Mouse (Mus musculus) megakaryocyte, embryonic 14.5 days (primary cell): ENCODE results near the gene Vsir. TPM values are rescaled to one million over a fixed set of nuclear protein-coding genes. Genes with fewer than 3 reads are reported as not detected.

ENCODE experiments used
- H3K27me3 ChIP-seq: replicated peaks from 2 replicates; pipeline ENCODE3; 2012; ENCODE audit warnings: inconsistent platforms
- H3K36me3 ChIP-seq: replicated peaks from 2 replicates; pipeline ENCODE3; 2012; ENCODE audit warnings: low read length, inconsistent platforms, mixed read lengths
- H3K4me1 ChIP-seq: 2 replicates; pipeline ENCODE4 v1.6.1; 2012; ENCODE audit warnings: inconsistent platforms
- H3K4me3 ChIP-seq: replicated peaks from 2 replicates; pipeline ENCODE3; 2012; ENCODE audit warnings: moderate library complexity, mild to moderate bottlenecking, inconsistent platforms
- H3K9me3 ChIP-seq: 2 replicates; pipeline ENCODE4 v1.6.1; 2012; ENCODE audit warnings: inconsistent platforms
- FLI1 ChIP-seq: IDR thresholded peaks from 2 replicates; pipeline ENCODE4 v1.6.1; 2012; ENCODE audit warnings: low read length, inconsistent platforms, mixed read lengths
- GATA1 ChIP-seq: IDR thresholded peaks from 3 replicates; pipeline ENCODE4 v1.6.1; 2012; ENCODE audit warnings: mixed read lengths, low read length, inconsistent platforms, borderline replicate concordance
- polyA plus RNA-seq: library from polyadenylated mRNA; stranded (reverse); fragments of >175 nt; gene quantifications from 2 replicates; pipeline ENCODE4 v1.2.3, GENCODE M21; 2012; ENCODE audit warnings: low replicate concordance; ENCODE audit not compliant: insufficient read depth

The Vsir gene
- 29.9 and 107 TPM in 2 replicates for polyA plus RNA-seq

- Histone ChIP-seq H3K36me3 (peaks cover 13% of the 10 kb centered on the region), H3K4me1 (peaks cover 85% of the 10 kb centered on the region), H3K27me3 (no peaks in the 10 kb centered on the region), H3K4me3 (peak within 1 kb of the TSS; percentile 95), H3K9me3 (no peaks in the 10 kb centered on the region)
- TF ChIP-seq GATA1 (no peak), FLI1 (no peak)
These were observed at the start of gene Vsir for GRCm38 (mm10) chr10:60346701-60347405. Gene Vsir (plus strand): TSS chr10:60346851.

- Histone ChIP-seq H3K36me3 (peaks cover 95% of the 10 kb centered on the region), H3K4me1 (peaks cover 31% of the 10 kb centered on the region), H3K4me3 (no peak overlapping the region), H3K27me3 (no peaks in the 10 kb centered on the region), H3K9me3 (no peaks in the 10 kb centered on the region)
- TF ChIP-seq GATA1, result no peak
- TF ChIP-seq FLI1, result no peak
These were observed 47.0 kb upstream of the Vsir start for GRCm38 (mm10) chr10:60299636-60300035.

- Histone ChIP-seq H3K36me3 (peaks cover 75% of the 10 kb centered on the region), H3K27me3 (peaks cover 16% of the 10 kb centered on the region), H3K9me3 (peaks cover 10% of the 10 kb centered on the region), H3K4me1 (peaks cover 37% of the 10 kb centered on the region), H3K4me3 (no peak overlapping the region)
- TF ChIP-seq FLI1 (no peak), GATA1 (no peak)
These were observed 43.2 kb upstream of the Vsir start for GRCm38 (mm10) chr10:60303419-60303818.

- no peak for TF ChIP-seq FLI1
- TF ChIP-seq GATA1, result no peak
- Histone ChIP-seq H3K4me3 (no peak overlapping the region), H3K4me1 (peaks cover 38% of the 10 kb centered on the region), H3K9me3 (peaks cover 10% of the 10 kb centered on the region), H3K36me3 (peaks cover 59% of the 10 kb centered on the region), H3K27me3 (peaks cover 26% of the 10 kb centered on the region)
These were observed 41.6 kb upstream of the Vsir start for GRCm38 (mm10) chr10:60304854-60305628.

- Histone ChIP-seq H3K9me3 (peaks cover 10% of the 10 kb centered on the region), H3K27me3 (peaks cover 55% of the 10 kb centered on the region), H3K36me3 (peaks cover 20% of the 10 kb centered on the region), H3K4me1 (peaks cover 46% of the 10 kb centered on the region), H3K4me3 (no peak overlapping the region)
- no peak for TF ChIP-seq GATA1
- no peak for TF ChIP-seq FLI1
These were observed 36.0 kb upstream of the Vsir start for GRCm38 (mm10) chr10:60310629-60311028.

- no peak for TF ChIP-seq FLI1
- no peak for TF ChIP-seq GATA1
These were observed 33.0 kb upstream of the Vsir start for GRCm38 (mm10) chr10:60313606-60314005.

GRCm38 (mm10) chr10:60316166-60316565 is 30.5 kb upstream of the Vsir start:
- Histone ChIP-seq H3K4me1 (peaks cover 75% of the 10 kb centered on the region), H3K36me3 (peaks cover 18% of the 10 kb centered on the region), H3K27me3 (peaks cover 31% of the 10 kb centered on the region), H3K4me3 (no peak overlapping the region), H3K9me3 (no peaks in the 10 kb centered on the region)
- TF ChIP-seq FLI1, result no peak
- no peak for TF ChIP-seq GATA1

More at GRCm38 (mm10) chr10:60313606-60314005, 33.0 kb upstream of the Vsir start:
- Histone ChIP-seq H3K9me3 (no peaks in the 10 kb centered on the region), H3K4me3 (peak overlapping the region; percentile 34), H3K27me3 (peaks cover 49% of the 10 kb centered on the region), H3K4me1 (peaks cover 52% of the 10 kb centered on the region), H3K36me3 (peaks cover 18% of the 10 kb centered on the region)

GRCm38 (mm10) chr10:60328963-60329650 is 17.5 kb upstream of the Vsir start:
- H3K4me3 ChIP-seq, result no peak overlapping the region
- no peak for TF ChIP-seq FLI1
- TF ChIP-seq GATA1, result no peak
- H3K27me3 ChIP-seq, result peaks cover 83% of the 10 kb centered on the region
- H3K36me3 ChIP-seq, result no peaks in the 10 kb centered on the region
- no peaks in the 10 kb centered on the region for H3K9me3 ChIP-seq
- peaks cover 31% of the 10 kb centered on the region for H3K4me1 ChIP-seq

GRCm38 (mm10) chr10:60334583-60334982 is 12.1 kb upstream of the Vsir start:
- H3K4me3 ChIP-seq, result no peak overlapping the region
- TF ChIP-seq GATA1 (no peak), FLI1 (no peak)
- no peaks in the 10 kb centered on the region for H3K36me3 ChIP-seq
- H3K4me1 ChIP-seq, result peaks cover 30% of the 10 kb centered on the region
- no peaks in the 10 kb centered on the region for H3K9me3 ChIP-seq
- peaks cover 81% of the 10 kb centered on the region for H3K27me3 ChIP-seq

- H3K9me3 ChIP-seq, result no peaks in the 10 kb centered on the region
- peaks cover 30% of the 10 kb centered on the region for H3K4me1 ChIP-seq
- peaks cover 76% of the 10 kb centered on the region for H3K27me3 ChIP-seq
- TF ChIP-seq FLI1 (no peak), GATA1 (no peak)
- H3K4me3 ChIP-seq, result no peak overlapping the region
- H3K36me3 ChIP-seq, result no peaks in the 10 kb centered on the region
These were observed 11.6 kb upstream of the Vsir start for GRCm38 (mm10) chr10:60335021-60335420.
